Mouse (Mus musculus): ENCODE measurements around the gene Zbtb16.

The Zbtb16 gene

GRCm38 (mm10) chr9:48661225-48662023 lies 174.6 kb downstream of the Zbtb16 start:
- no peak for DNase-seq

GRCm38 (mm10) chr9:48655525-48656169 lies 180.4 kb downstream of the Zbtb16 start:
- no peak for DNase-seq

- no peak for DNase-seq
Measured at GRCm38 (mm10) chr9:48654730-48655129, 181.3 kb downstream of the Zbtb16 start.

GRCm38 (mm10) chr9:48653399-48654070 lies 182.5 kb downstream of the Zbtb16 start:
- DNase-seq = no peak

GRCm38 (mm10) chr9:48652026-48652425 lies 184.0 kb downstream of the Zbtb16 start:
- DNase-seq = no peak

- DNase-seq = no peak
Measured at GRCm38 (mm10) chr9:48650846-48651245, 185.2 kb downstream of the Zbtb16 start.

GRCm38 (mm10) chr9:48649851-48650685 lies 186.0 kb downstream of the Zbtb16 start:
- DNase-seq = no peak

- peak; percentile 48 for DNase-seq
Measured at GRCm38 (mm10) chr9:48649098-48649766, 186.8 kb downstream of the Zbtb16 start.

- no peak for DNase-seq
Measured at GRCm38 (mm10) chr9:48648285-48649097, 187.5 kb downstream of the Zbtb16 start.

GRCm38 (mm10) chr9:48647648-48648284 lies 188.3 kb downstream of the Zbtb16 start:
- peak; percentile 44 for DNase-seq

GRCm38 (mm10) chr9:48646781-48647647 lies 189.0 kb downstream of the Zbtb16 start:
- DNase-seq = no peak

- peak; percentile 82 for DNase-seq
Measured at GRCm38 (mm10) chr9:48646251-48646650, 189.8 kb downstream of the Zbtb16 start.

- no peak for DNase-seq
Measured at GRCm38 (mm10) chr9:48645648-48646126, 190.3 kb downstream of the Zbtb16 start.

GRCm38 (mm10) chr9:48644926-48645647 lies 190.9 kb downstream of the Zbtb16 start:
- DNase-seq = peak; percentile 68

- DNase-seq = no peak
Measured at GRCm38 (mm10) chr9:48644376-48644775, 191.6 kb downstream of the Zbtb16 start.

GRCm38 (mm10) chr9:48641636-48642035 lies 194.4 kb downstream of the Zbtb16 start:
- no peak for DNase-seq

- no peak for DNase-seq
Measured at GRCm38 (mm10) chr9:48640881-48641280, 195.1 kb downstream of the Zbtb16 start.

GRCm38 (mm10) chr9:48638176-48638803 lies 197.7 kb downstream of the Zbtb16 start:
- no peak for DNase-seq
